Mouse (Mus musculus) myocyte (in vitro differentiated cells): ENCODE measurements around the gene Klf11. TPM values are rescaled to one million over a fixed set of nuclear protein-coding genes. Genes with fewer than 3 reads are reported as not detected.
A peak's percentile ranks its signal among the peaks of the same experiment; 100 is the strongest.

Experiments
- H3K27me3 ChIP-seq: one replicate; pipeline ENCODE4 v1.6.1; 2011; ENCODE audit not compliant: control insufficient read depth, insufficient read depth, insufficient read length
- H3K36me3 ChIP-seq: one replicate; pipeline ENCODE4 v1.6.1; 2011; ENCODE audit not compliant: control insufficient read depth, insufficient read depth
- H3K4me2 ChIP-seq: one replicate; pipeline ENCODE4 v1.6.1; 2011; ENCODE audit warnings: low read depth, control low read depth
- H3K4me3 ChIP-seq: one replicate; pipeline ENCODE4 v1.5.1; 2011; ENCODE audit warnings: mild to moderate bottlenecking, control low read depth, moderate library complexity
- H3K79me2 ChIP-seq: one replicate; pipeline ENCODE4 v1.6.1; 2011; ENCODE audit not compliant: control insufficient read depth, insufficient read depth
- H3ac ChIP-seq: one replicate; pipeline ENCODE4 v1.6.1; 2011; ENCODE audit not compliant: control insufficient read depth, insufficient read length
- CEBPB ChIP-seq: IDR thresholded peaks from 2 replicates; pipeline ENCODE4 v1.6.1; 2011; ENCODE audit warnings: mild to moderate bottlenecking, moderate library complexity; ENCODE audit not compliant: poor library complexity, insufficient read depth, severe bottlenecking
- E2F4 ChIP-seq: IDR thresholded peaks from one replicate; pipeline ENCODE4 v1.6.1; 2011; ENCODE audit warnings: mild to moderate bottlenecking, control low read depth, moderate library complexity; ENCODE audit not compliant: insufficient read depth
- MAX ChIP-seq: IDR thresholded peaks from one replicate; pipeline ENCODE4 v1.6.1; 2011; ENCODE audit warnings: low read depth, mild to moderate bottlenecking, control low read depth
- MYOD1 ChIP-seq, 3 experiments: IDR thresholded peaks; one replicate each; pipeline ENCODE4 v1.6.1; 2011; ENCODE audit warnings: control low read depth in 2 of 3, low read depth in 2 of 3, mild to moderate bottlenecking in 2 of 3, moderate library complexity in 1 of 3; ENCODE audit not compliant: insufficient read length in 2 of 3, control insufficient read depth in 1 of 3
- MYOG ChIP-seq, 3 experiments: IDR thresholded peaks; one replicate each; pipeline ENCODE4 v1.6.1; 2011; ENCODE audit warnings: control low read depth in 2 of 3, low read depth in 2 of 3, mild to moderate bottlenecking in 2 of 3; ENCODE audit not compliant: insufficient read length in 2 of 3, control insufficient read depth in 1 of 3, insufficient read depth in 1 of 3
- POLR2A ChIP-seq: IDR thresholded peaks from one replicate; pipeline ENCODE4 v1.6.1; 2011; ENCODE audit warnings: low read depth, mild to moderate bottlenecking, control low read depth, moderate library complexity; ENCODE audit not compliant: insufficient read length
- POLR2AphosphoS2 ChIP-seq: IDR thresholded peaks from one replicate; pipeline ENCODE4 v1.6.1; 2011; ENCODE audit warnings: low read depth, control low read depth; ENCODE audit not compliant: insufficient read length
- REST ChIP-seq: IDR thresholded peaks from one replicate; pipeline ENCODE4 v1.6.1; 2011; ENCODE audit warnings: mild to moderate bottlenecking, control low read depth, moderate library complexity; ENCODE audit not compliant: insufficient read depth, insufficient read length
- SRF ChIP-seq: IDR thresholded peaks from one replicate; pipeline ENCODE4 v1.6.1; 2011; ENCODE audit warnings: low read depth; ENCODE audit not compliant: control insufficient read depth, insufficient read length
- TCF12 ChIP-seq: IDR thresholded peaks from one replicate; pipeline ENCODE4 v1.6.1; 2011; ENCODE audit warnings: mild to moderate bottlenecking, control low read depth; ENCODE audit not compliant: poor library complexity, insufficient read depth, severe bottlenecking
- TCF3 ChIP-seq: IDR thresholded peaks from one replicate; pipeline ENCODE4 v1.6.1; 2011; ENCODE audit warnings: low read depth, control low read depth; ENCODE audit not compliant: insufficient read length
- USF1 ChIP-seq: IDR thresholded peaks from one replicate; pipeline ENCODE4 v1.6.1; 2011; ENCODE audit warnings: low read depth, mild to moderate bottlenecking, control low read depth, moderate library complexity
- polyA plus RNA-seq: library from polyadenylated mRNA; unstranded; fragments of >200 nt; fragmentation: generic; extraction: Trizol; gene quantifications from one replicate; pipeline ENCODE4 v1.2.1, GENCODE M21; 2012; ENCODE audit warnings: missing spikeins

The Klf11 gene
- polyA plus RNA-seq, 1 experiment, result 4.1 TPM

- Histone ChIP-seq H3K4me2 (peak within 1 kb of the TSS; percentile 65), H3K36me3 (no peaks in the 10 kb centered on the region), H3K27me3 (peaks cover 11% of the 10 kb centered on the region), H3K79me2 (no peaks in the 10 kb centered on the region), H3K4me3 (peak within 1 kb of the TSS; percentile 14), H3ac (no peak within 1 kb of the TSS)
- TF ChIP-seq CEBPB (no peak), MYOD1 (IDR thresholded peaks at IDR 0.05; ENCODE audit: control insufficient read depth in 1 of 3, insufficient read length in 2 of 3, low read depth in 2 of 3) (no peak), MYOG (IDR thresholded peaks at IDR 0.05; ENCODE audit: control insufficient read depth in 1 of 3, insufficient read depth in 1 of 3, insufficient read length in 2 of 3, low read depth in 2 of 3) (no peak), SRF (no peak), MAX (no peak), REST (no peak), E2F4 (no peak), POLR2AphosphoS2 (no peak), USF1 (no peak), POLR2A (no peak), TCF12 (no peak)
Measured at GRCm38 (mm10) chr12:24681286-24682023, 30.4 kb downstream of the Klf11 start, which contains the start of gene Cys1. Cys1 (minus strand) TSS chr12:24681813.

GRCm38 (mm10) chr12:24682563-24682962, 31.5 kb downstream of the Klf11 start:
- Histone ChIP-seq H3K36me3 (no peaks in the 10 kb centered on the region), H3K79me2 (no peaks in the 10 kb centered on the region), H3K27me3 (peaks cover 11% of the 10 kb centered on the region), H3K4me3 (no peak overlapping the region), H3ac (no peak overlapping the region), H3K4me2 (no peak overlapping the region)
- no peak for TF ChIP-seq USF1
- TF ChIP-seq TCF12, result no peak

GRCm38 (mm10) chr12:24683461-24683860, 32.4 kb downstream of the Klf11 start:
- Histone ChIP-seq H3K79me2 (no peaks in the 10 kb centered on the region), H3K27me3 (peaks cover 11% of the 10 kb centered on the region), H3ac (no peak overlapping the region), H3K4me3 (no peak overlapping the region), H3K4me2 (no peak overlapping the region), H3K36me3 (no peaks in the 10 kb centered on the region)
- TF ChIP-seq MAX (no peak), REST (no peak), USF1 (no peak), POLR2AphosphoS2 (no peak), E2F4 (no peak), SRF (no peak), TCF3 (no peak), MYOD1 (IDR thresholded peaks at IDR 0.05; ENCODE audit: control insufficient read depth in 1 of 3, insufficient read length in 2 of 3, low read depth in 2 of 3) (no peak), MYOG (IDR thresholded peaks at IDR 0.05; ENCODE audit: control insufficient read depth in 1 of 3, insufficient read depth in 1 of 3, insufficient read length in 2 of 3, low read depth in 2 of 3) (no peak), POLR2A (no peak), CEBPB (no peak), TCF12 (no peak)

DNA sequence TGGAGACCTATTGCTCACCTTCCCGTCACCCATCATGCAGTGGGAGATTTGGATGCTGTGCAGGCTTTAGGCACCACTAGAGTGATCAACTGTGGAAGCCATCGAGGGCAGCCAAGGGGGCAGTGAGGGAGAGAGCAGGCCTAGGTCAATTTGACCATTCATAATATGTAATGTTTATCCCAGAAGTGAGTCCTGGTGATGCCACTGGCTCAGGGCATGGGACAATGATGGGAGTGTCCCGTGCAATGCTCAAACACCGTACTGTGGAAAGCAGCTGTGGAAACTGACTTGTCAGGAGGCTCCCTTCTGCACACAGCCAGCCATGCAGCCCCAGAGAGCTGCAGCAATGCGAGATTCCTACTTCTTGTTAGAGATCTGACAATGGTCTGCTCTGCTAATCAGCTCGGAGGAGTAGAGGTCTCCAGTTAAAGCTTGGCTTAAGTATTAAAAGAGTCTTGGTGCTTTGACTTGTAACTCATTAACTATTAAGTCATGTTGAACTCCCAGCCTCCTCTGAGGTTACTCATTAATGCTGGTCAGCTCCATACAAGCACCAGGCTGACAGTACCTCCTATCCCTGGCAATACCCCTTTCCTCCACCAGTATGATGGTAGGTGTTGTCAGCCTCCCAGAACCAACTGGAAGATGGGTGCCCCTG, 35.1 kb downstream of the Klf11 start:
- H3K27me3 ChIP-seq, result peaks cover under 1% of the 10 kb centered on the region

GRCm38 (mm10) chr12:24686696-24687346, 35.7 kb downstream of the Klf11 start:
- Histone ChIP-seq H3K4me3 (no peak overlapping the region), H3K79me2 (no peaks in the 10 kb centered on the region), H3K4me2 (no peak overlapping the region), H3K27me3 (no peaks in the 10 kb centered on the region), H3K36me3 (no peaks in the 10 kb centered on the region), H3ac (no peak overlapping the region)
- TF ChIP-seq POLR2AphosphoS2 (no peak), MYOG (IDR thresholded peaks at IDR 0.05; ENCODE audit: control insufficient read depth in 1 of 3, insufficient read depth in 1 of 3, insufficient read length in 2 of 3, low read depth in 2 of 3) (no peak), USF1 (no peak), MYOD1 (IDR thresholded peaks at IDR 0.05; ENCODE audit: control insufficient read depth in 1 of 3, insufficient read length in 2 of 3, low read depth in 2 of 3) (no peak), E2F4 (no peak), CEBPB (no peak), TCF12 (no peak), MAX (no peak), TCF3 (no peak)

More for the DNA sequence above, 35.1 kb downstream of the Klf11 start:
- Histone ChIP-seq H3ac (no peak overlapping the region), H3K79me2 (no peaks in the 10 kb centered on the region), H3K36me3 (no peaks in the 10 kb centered on the region), H3K4me2 (no peak overlapping the region), H3K4me3 (no peak overlapping the region)
- TF ChIP-seq E2F4 (no peak), SRF (no peak)
